Mouse (Mus musculus) liver, embryonic 14.5 days (tissue): ENCODE measurements around the gene Nodal.

Source experiments
- CTCF ChIP-seq: IDR thresholded peaks from 2 replicates; pipeline ENCODE4 v1.5.1; 2016; ENCODE audit warnings: antibody characterized with exemption, low read depth, control low read depth
- EP300 ChIP-seq: IDR thresholded peaks from 2 replicates; pipeline ENCODE4 v1.6.1; 2016; ENCODE audit warnings: antibody characterized with exemption, low read depth

DNA sequence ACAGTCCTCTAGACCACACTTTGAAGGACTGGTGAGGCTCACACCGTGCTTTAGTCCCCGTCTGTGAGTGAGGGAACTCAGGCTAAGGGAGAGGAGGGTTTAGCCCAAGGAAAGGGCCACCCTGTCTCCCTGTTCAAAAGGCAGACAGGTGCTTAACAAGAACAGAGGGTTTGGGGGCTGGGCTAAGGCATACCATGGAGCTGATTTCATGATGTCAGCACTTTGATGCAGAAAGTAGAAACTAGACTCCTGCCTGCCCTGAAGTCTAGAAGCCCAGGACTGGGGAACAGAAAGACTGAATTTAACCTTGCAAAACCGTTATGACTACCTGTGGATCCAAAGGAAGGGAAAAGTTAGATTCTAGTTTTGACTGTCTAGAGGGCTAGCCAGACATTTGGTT is 39.4 kb downstream of the Nodal start:
- TF ChIP-seq CTCF (no peak), EP300 (no peak)
